Mouse (Mus musculus): ENCODE measurements around the gene Gm10842. TPM values are rescaled to one million over a fixed set of nuclear protein-coding genes. Genes with fewer than 3 reads are reported as not detected.
A peak's percentile ranks its signal among the peaks of the same experiment; 100 is the strongest.

Gm10842 gene
- polyA plus RNA-seq, 1 experiment from 2014 or later = not detected

DNA sequence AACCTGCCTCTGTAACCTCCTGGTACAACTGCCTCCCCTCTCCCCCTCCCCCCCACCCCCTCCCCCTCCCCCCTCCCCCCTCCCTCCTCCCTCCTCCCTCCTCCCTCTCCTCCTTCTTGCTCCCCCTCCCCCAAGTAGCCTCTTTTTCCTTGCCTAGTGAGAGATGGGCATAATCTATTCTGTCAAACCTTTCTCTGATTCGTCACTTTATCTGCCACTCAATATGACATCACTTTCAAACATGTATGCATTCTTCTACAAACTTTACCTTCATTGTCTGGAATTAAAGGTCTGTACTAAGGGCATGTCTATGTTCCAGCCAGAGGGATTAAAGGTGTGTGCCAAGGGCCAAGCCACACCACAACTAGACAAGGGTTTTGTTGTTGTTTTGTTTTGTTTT, 3.1 kb downstream of the Gm10842 start:
- Histone ChIP-seq H3K27ac (replicated peaks; ENCODE audit: low read depth, low read length) (no peak overlapping the region), H3K4me1 (ENCODE audit: control insufficient read depth, insufficient read depth, low read length) (peaks cover 6% of the 10 kb centered on the region), H3K9ac (ENCODE audit: low read depth, low read length) (no peak overlapping the region), H3K27me3 (replicated peaks; ENCODE audit: control insufficient read depth, insufficient read depth, low read length) (no peaks in the 10 kb centered on the region), H3K4me2 (ENCODE audit: low read depth, low read length) (no peak overlapping the region), H3K36me3 (ENCODE audit: control insufficient read depth, insufficient read depth, low read length) (no peaks in the 10 kb centered on the region), H3K9me3 (ENCODE audit: control insufficient read depth, low read length) (no peaks in the 10 kb centered on the region), H3K4me3 (ENCODE audit: low read depth, low read length) (no peak overlapping the region)
- ATAC-seq (ENCODE audit: low read depth) (no peak), DNase-seq (ENCODE audit: low spot score) (no peak)
- 100% methylated on average over 1 of the region's 1 CpGs for WGBS

DNA sequence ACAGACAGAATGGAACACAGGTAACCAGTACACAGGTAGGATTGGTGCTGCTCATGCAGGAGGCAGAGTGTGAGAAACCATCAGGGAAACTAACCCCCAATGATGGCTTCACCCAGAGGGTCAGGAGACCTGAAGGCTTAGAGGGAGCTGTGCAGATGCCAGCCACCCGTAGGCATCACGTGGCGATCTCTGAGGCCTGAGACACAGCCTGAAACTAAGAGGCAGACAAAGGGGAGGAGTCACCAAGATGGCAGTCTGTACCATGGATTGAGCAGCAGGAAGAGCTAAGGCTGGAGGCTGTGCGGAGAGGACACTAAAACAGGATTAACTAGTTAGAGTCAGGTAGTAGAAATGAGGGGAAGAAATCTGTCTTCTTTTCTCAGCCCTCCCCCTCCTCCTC, 4.0 kb downstream of the Gm10842 start:
- Histone ChIP-seq H3K36me3 (ENCODE audit: control insufficient read depth, insufficient read depth, low read length) (no peaks in the 10 kb centered on the region), H3K4me3 (ENCODE audit: low read depth, low read length) (no peak overlapping the region), H3K9ac (ENCODE audit: low read depth, low read length) (no peak overlapping the region), H3K27me3 (replicated peaks; ENCODE audit: control insufficient read depth, insufficient read depth, low read length) (no peaks in the 10 kb centered on the region), H3K27ac (replicated peaks; ENCODE audit: low read depth, low read length) (no peak overlapping the region), H3K9me3 (ENCODE audit: control insufficient read depth, low read length) (no peaks in the 10 kb centered on the region), H3K4me2 (ENCODE audit: low read depth, low read length) (no peak overlapping the region), H3K4me1 (ENCODE audit: control insufficient read depth, insufficient read depth, low read length) (peaks cover 6% of the 10 kb centered on the region)
- DNase-seq (ENCODE audit: low spot score) = no peak
- WGBS = 60% methylated on average over 4 of the region's 4 CpGs
- ATAC-seq (ENCODE audit: low read depth) = no peak

DNA sequence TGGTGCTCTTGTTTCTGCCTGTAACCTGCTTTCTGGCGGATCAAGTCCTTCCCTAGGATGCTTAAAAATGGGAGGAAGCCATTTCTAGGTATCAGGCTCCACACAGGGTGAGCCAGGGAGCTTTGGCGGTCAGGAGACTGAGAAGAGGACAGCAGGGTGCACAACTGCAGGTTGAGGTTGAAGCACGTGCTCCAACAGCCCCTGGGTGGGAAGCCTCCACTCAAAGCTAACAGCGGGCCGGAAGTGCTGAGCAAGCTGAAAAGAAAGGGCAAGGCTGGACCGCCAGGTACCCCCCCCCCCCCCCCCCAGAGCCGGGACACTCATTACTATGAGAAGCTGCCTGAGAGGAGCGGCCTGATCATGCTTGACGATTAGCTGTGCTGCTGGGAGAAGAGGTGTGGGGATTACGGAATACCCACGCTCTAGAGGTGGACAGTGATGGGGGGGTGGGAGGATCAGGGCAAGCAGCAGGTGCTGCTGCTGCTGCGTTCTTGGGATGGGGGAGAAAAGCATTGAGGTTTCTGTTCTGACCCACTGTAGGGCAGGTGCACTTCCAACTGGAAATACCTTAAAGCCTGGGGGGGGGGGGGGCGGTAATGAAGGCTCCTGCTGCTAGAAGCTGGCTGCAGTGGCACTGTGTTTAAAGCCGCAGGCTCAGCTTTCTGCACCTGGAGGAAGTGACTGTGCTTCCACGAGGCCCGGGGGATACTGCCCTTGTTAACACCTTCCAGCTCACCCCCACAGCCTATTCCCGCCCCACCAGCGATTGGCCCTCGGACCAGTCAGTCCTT, 4.7 kb downstream of the Gm10842 start:
- no peak overlapping the region for H3K4me3 ChIP-seq (ENCODE audit: low read depth, low read length)
- DNase-seq (ENCODE audit: low spot score) = peak; percentile 31
- peaks cover 6% of the 10 kb centered on the region for H3K4me1 ChIP-seq (ENCODE audit: control insufficient read depth, insufficient read depth, low read length)
- no peaks in the 10 kb centered on the region for H3K9me3 ChIP-seq (ENCODE audit: control insufficient read depth, low read length)
- WGBS = 23% methylated on average over 17 of the region's 19 CpGs
- H3K4me2 ChIP-seq (ENCODE audit: low read depth, low read length) = peak overlapping the region; percentile 18; the same call in 1 of the 2 replicates
- H3K9ac ChIP-seq (ENCODE audit: low read depth, low read length) = no peak overlapping the region
- H3K36me3 ChIP-seq (ENCODE audit: control insufficient read depth, insufficient read depth, low read length) = no peaks in the 10 kb centered on the region
- no peak overlapping the region for H3K27ac ChIP-seq (replicated peaks; ENCODE audit: low read depth, low read length)
- no peaks in the 10 kb centered on the region for H3K27me3 ChIP-seq (replicated peaks; ENCODE audit: control insufficient read depth, insufficient read depth, low read length)
- peak; percentile 65; the same call in 1 of the 2 replicates for ATAC-seq (ENCODE audit: low read depth)

DNA sequence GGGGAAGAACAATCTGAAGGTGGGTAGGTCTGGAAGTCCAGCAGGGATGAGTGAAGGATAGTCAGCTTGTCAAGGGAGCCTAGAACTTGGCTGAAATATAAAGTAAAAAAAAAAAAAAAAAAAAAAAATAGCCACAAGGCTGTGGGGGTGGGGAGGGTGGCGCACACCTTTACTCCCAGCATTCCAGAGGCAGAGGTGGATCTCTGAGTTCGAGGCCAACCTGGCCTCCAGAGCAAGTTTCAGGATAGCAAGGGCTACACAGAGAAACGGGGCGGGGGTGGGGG, 5.3 kb downstream of the Gm10842 start:
- Histone ChIP-seq H3K36me3 (ENCODE audit: control insufficient read depth, insufficient read depth, low read length) (no peaks in the 10 kb centered on the region), H3K9me3 (ENCODE audit: control insufficient read depth, low read length) (no peaks in the 10 kb centered on the region), H3K4me2 (ENCODE audit: low read depth, low read length) (no peak overlapping the region), H3K27ac (replicated peaks; ENCODE audit: low read depth, low read length) (no peak overlapping the region), H3K27me3 (replicated peaks; ENCODE audit: control insufficient read depth, insufficient read depth, low read length) (no peaks in the 10 kb centered on the region), H3K4me3 (ENCODE audit: low read depth, low read length) (no peak overlapping the region), H3K4me1 (ENCODE audit: control insufficient read depth, insufficient read depth, low read length) (peaks cover 6% of the 10 kb centered on the region), H3K9ac (ENCODE audit: low read depth, low read length) (no peak overlapping the region)
- ATAC-seq (ENCODE audit: low read depth) (no peak), DNase-seq (ENCODE audit: low spot score) (no peak)
- WGBS = no CpG with 5 or more reads among the region's 4 CpGs

DNA sequence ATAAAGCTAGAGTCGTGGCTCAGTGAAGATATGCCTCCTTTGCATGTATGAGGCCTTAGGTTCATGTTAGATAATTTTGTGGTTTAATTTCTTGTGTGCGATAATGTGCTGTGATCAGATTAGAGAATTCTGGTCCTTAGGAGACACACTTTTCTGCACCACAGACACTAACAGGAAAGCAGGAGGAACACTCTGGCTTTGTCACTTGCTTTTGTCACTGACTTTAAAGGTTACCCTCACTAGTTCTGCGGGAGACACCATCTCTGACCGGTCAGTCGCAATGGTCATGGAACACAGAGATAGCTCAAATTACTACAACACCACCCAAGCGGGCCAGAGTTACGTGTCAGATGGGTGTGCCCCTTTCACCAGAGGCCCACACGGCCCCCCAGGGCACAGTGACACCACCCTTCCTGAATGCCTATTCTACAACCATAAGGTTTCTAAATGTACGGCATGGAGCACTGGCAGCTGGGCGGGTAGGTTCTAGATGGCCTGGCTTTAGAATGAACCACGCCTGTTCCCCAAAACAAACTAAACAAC, 5.7 kb downstream of the Gm10842 start:
- no peaks in the 10 kb centered on the region for H3K9me3 ChIP-seq (ENCODE audit: control insufficient read depth, low read length)
- no peak for ATAC-seq (ENCODE audit: low read depth)
- no peak overlapping the region for H3K4me3 ChIP-seq (ENCODE audit: low read depth, low read length)
- H3K36me3 ChIP-seq (ENCODE audit: control insufficient read depth, insufficient read depth, low read length) = no peaks in the 10 kb centered on the region
- no peak overlapping the region for H3K27ac ChIP-seq (replicated peaks; ENCODE audit: low read depth, low read length)
- no peak overlapping the region for H3K9ac ChIP-seq (ENCODE audit: low read depth, low read length)
- WGBS = 60% methylated on average over 11 of the region's 11 CpGs
- H3K4me2 ChIP-seq (ENCODE audit: low read depth, low read length) = no peak overlapping the region
- no peaks in the 10 kb centered on the region for H3K27me3 ChIP-seq (replicated peaks; ENCODE audit: control insufficient read depth, insufficient read depth, low read length)
- DNase-seq (ENCODE audit: low spot score) = no peak
- H3K4me1 ChIP-seq (ENCODE audit: control insufficient read depth, insufficient read depth, low read length) = peaks cover 6% of the 10 kb centered on the region

DNA sequence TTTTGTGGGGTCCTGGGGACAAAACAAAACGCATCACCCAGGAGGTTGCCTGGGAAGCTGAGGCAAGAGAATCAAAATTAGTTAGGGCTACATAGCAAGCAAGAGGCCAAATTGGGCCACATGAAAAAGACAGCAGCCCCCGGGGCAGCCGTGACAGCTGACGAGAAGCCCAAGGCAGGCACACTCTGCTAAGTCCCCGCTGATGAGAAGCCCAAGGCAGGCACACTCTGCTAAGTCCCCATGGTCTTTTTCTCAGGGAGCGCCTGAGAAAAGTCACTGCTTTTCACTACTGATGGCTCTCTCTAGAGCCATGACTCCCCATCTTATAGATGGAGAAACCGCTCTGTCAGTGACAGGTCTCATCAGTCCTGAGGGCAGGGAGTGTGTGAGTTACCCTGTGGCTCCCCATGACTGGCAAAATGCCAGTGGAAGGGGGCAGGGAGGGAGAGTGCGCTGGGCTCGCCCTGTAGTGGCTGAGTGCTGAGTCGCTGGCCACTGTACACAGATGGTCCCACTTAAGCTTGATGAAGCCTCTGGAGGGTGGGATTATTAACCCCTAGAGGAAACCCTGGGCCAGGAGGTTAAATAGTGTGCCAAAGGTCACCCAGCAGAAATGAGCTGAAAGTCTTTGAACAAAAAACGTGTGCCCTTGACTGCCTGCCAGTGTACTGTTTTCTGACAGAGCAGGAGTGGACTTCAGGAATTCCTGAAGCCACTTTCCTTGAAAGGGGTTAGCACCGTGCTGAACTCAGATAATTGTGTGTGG, 6.6 kb downstream of the Gm10842 start:
- no peak overlapping the region for H3K4me3 ChIP-seq (ENCODE audit: low read depth, low read length)
- peak; percentile 38 for DNase-seq (ENCODE audit: low spot score)
- H3K27me3 ChIP-seq (replicated peaks; ENCODE audit: control insufficient read depth, insufficient read depth, low read length) = no peaks in the 10 kb centered on the region
- no peak overlapping the region for H3K27ac ChIP-seq (replicated peaks; ENCODE audit: low read depth, low read length)
- H3K9ac ChIP-seq (ENCODE audit: low read depth, low read length) = no peak overlapping the region
- ATAC-seq (ENCODE audit: low read depth) = peak; percentile 77
- H3K36me3 ChIP-seq (ENCODE audit: control insufficient read depth, insufficient read depth, low read length) = no peaks in the 10 kb centered on the region
- no peaks in the 10 kb centered on the region for H3K9me3 ChIP-seq (ENCODE audit: control insufficient read depth, low read length)
- H3K4me1 ChIP-seq (ENCODE audit: control insufficient read depth, insufficient read depth, low read length) = peaks cover 6% of the 10 kb centered on the region
- no peak overlapping the region for H3K4me2 ChIP-seq (ENCODE audit: low read depth, low read length)
- WGBS = 10% methylated on average over 12 of the region's 12 CpGs

DNA sequence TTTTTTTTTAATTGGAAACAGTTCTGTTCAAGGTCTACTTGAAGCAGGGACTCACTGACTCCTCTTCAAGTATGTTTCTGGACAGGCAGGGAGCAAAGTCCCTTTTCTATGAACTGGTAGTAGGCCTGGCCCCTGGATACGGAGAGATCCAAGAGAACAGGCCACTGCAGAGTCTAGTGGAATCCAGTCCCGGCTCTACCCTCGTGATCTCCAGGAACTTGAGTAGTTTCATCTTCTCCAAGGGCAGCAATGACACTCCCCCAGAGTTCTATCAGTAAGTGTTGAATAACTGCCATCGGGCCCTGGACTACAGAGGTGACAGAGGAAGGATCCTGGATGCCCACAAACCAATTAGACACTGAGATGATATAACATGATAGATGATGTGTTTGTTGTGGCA, 9.2 kb downstream of the Gm10842 start:
- ATAC-seq (ENCODE audit: low read depth) = no peak
- no peak for DNase-seq (ENCODE audit: low spot score)
- Histone ChIP-seq H3K4me1 (ENCODE audit: control insufficient read depth, insufficient read depth, low read length) (peaks cover 6% of the 10 kb centered on the region), H3K9me3 (ENCODE audit: control insufficient read depth, low read length) (no peaks in the 10 kb centered on the region), H3K36me3 (ENCODE audit: control insufficient read depth, insufficient read depth, low read length) (no peaks in the 10 kb centered on the region), H3K27ac (replicated peaks; ENCODE audit: low read depth, low read length) (no peak overlapping the region), H3K9ac (ENCODE audit: low read depth, low read length) (no peak overlapping the region), H3K27me3 (replicated peaks; ENCODE audit: control insufficient read depth, insufficient read depth, low read length) (no peaks in the 10 kb centered on the region), H3K4me3 (ENCODE audit: low read depth, low read length) (no peak overlapping the region), H3K4me2 (ENCODE audit: low read depth, low read length) (no peak overlapping the region)
- WGBS = 49% methylated on average over 4 of the region's 4 CpGs

DNA sequence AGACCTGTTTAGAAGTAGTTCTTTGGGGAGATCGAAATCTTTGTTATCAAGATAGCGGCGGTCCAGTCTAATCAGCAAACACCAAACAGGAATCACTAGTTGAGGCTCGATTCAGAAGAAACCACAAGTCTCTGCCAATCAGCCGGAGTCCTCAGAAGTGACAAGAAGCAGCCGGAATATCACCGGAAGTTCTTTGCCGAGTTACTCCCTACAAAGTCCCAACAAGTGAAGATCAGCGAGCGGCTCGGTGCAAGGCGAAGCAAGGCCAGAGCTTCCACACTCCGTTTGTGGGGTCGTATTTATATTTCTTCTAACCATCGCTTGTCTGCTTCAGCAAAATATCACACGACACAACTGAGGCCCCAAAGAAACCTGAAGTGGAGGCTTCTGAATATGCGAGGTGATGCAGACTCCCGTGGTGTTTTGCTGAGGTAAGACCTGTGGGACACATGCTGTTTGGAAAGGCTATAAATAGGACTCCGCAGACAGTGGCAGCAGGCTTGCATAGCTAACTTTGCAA, 10.1 kb downstream of the Gm10842 start:
- Histone ChIP-seq H3K36me3 (ENCODE audit: control insufficient read depth, insufficient read depth, low read length) (no peaks in the 10 kb centered on the region), H3K4me3 (ENCODE audit: low read depth, low read length) (no peak overlapping the region), H3K9me3 (ENCODE audit: control insufficient read depth, low read length) (no peaks in the 10 kb centered on the region), H3K4me1 (ENCODE audit: control insufficient read depth, insufficient read depth, low read length) (peaks cover 6% of the 10 kb centered on the region), H3K27ac (replicated peaks; ENCODE audit: low read depth, low read length) (no peak overlapping the region), H3K27me3 (replicated peaks; ENCODE audit: control insufficient read depth, insufficient read depth, low read length) (no peaks in the 10 kb centered on the region), H3K4me2 (ENCODE audit: low read depth, low read length) (no peak overlapping the region), H3K9ac (ENCODE audit: low read depth, low read length) (no peak overlapping the region)
- no peak for DNase-seq (ENCODE audit: low spot score)
- ATAC-seq (ENCODE audit: low read depth) = no peak
- WGBS = 81% methylated on average over 19 of the region's 19 CpGs

Measured in embryonic facial prominence, embryonic 14.5 days (tissue).